Mouse (Mus musculus) heart, embryonic 15.5 days (tissue): ENCODE results near the gene Ccdc88c. TPM values are rescaled to one million over a fixed set of nuclear protein-coding genes. Genes with fewer than 3 reads are reported as not detected.

Experiments
- ATAC-seq: fragments of 200-750 bp; cut with Nextera tagmentation; replicated peaks from 2 replicates; pipeline ENCODE4 v1.8.0; 2017; ENCODE audit warnings: low read depth, moderate TSS enrichment; ENCODE audit not compliant: insufficient number of reproducible peaks, insufficient read depth, low FRiP score
- H3K27ac ChIP-seq: fragments of 300-500 bp; sonication (generic); 2 replicates; pipeline ENCODE4 v1.5.1; 2015; ENCODE audit warnings: mild to moderate bottlenecking, inconsistent platforms
- H3K27me3 ChIP-seq: fragments of 300-500 bp; sonication (generic); 2 replicates; pipeline ENCODE4 v1.6.1; 2015; ENCODE audit warnings: inconsistent platforms
- H3K36me3 ChIP-seq: fragments of 300-500 bp; sonication (generic); 2 replicates; pipeline ENCODE4 v1.6.1; 2015; ENCODE audit warnings: mild to moderate bottlenecking, inconsistent platforms
- H3K4me1 ChIP-seq: fragments of 300-500 bp; sonication (generic); replicated peaks from 2 replicates; pipeline ENCODE4 v1.6.1; 2015; ENCODE audit warnings: inconsistent platforms
- H3K4me2 ChIP-seq: fragments of 300-500 bp; sonication (generic); 2 replicates; pipeline ENCODE4 v1.6.1; 2015; ENCODE audit warnings: inconsistent platforms, mild to moderate bottlenecking, moderate library complexity
- H3K4me3 ChIP-seq: fragments of 300-500 bp; sonication (generic); 2 replicates; pipeline ENCODE4 v1.5.1; 2015; ENCODE audit warnings: mild to moderate bottlenecking, inconsistent platforms
- H3K9ac ChIP-seq: fragments of 300-500 bp; sonication (generic); 2 replicates; pipeline ENCODE4 v1.6.1; 2015; ENCODE audit warnings: mild to moderate bottlenecking, inconsistent platforms
- H3K9me3 ChIP-seq: fragments of 300-500 bp; sonication (generic); replicated peaks from 2 replicates; pipeline ENCODE4 v1.6.1; 2016; ENCODE audit warnings: inconsistent platforms
- WGBS: fragments of 180-500 bp; shearing (Covaris S2); methylation state at CpG from one replicate; pipeline ENCODE4 v1.1.7; 2015; ENCODE audit warnings: mixed read lengths; 5-methylcytosine and 5-hydroxymethylcytosine counted together
- polyA plus RNA-seq: library from polyadenylated mRNA; unstranded; fragments of >200 nt; fragmentation: Nextera tagmentation; extraction: Ambion mirVana; gene quantifications from 2 replicates; pipeline ENCODE4 v1.2.1, GENCODE M21; 2015

Gene Ccdc88c
- polyA plus RNA-seq, 1 experiment from 2014 or later, result 2.4 TPM

- ATAC-seq, result no peak
- Histone ChIP-seq H3K4me2 (no peak overlapping the region), H3K9me3 (no peaks in the 10 kb centered on the region), H3K4me1 (peaks cover 4% of the 10 kb centered on the region), H3K27ac (no peak overlapping the region), H3K36me3 (no peaks in the 10 kb centered on the region), H3K4me3 (no peak overlapping the region), H3K27me3 (peaks cover 21% of the 10 kb centered on the region), H3K9ac (no peak overlapping the region)
- WGBS, result 81% methylated on average over 21 of the region's 21 CpGs
These were observed 83.9 kb downstream of the Ccdc88c start for GRCm38 (mm10) chr12:100944921-100945336.

GRCm38 (mm10) chr12:100943146-100943545, 85.7 kb downstream of the Ccdc88c start:
- peaks cover 21% of the 10 kb centered on the region for H3K27me3 ChIP-seq
- H3K27ac ChIP-seq, result no peak overlapping the region
- H3K36me3 ChIP-seq, result no peaks in the 10 kb centered on the region
- H3K9me3 ChIP-seq, result no peaks in the 10 kb centered on the region
- no peak overlapping the region for H3K4me2 ChIP-seq
- peaks cover 11% of the 10 kb centered on the region for H3K4me1 ChIP-seq
- ATAC-seq, result no peak
- 76% methylated on average over 4 of the region's 4 CpGs for WGBS
- H3K9ac ChIP-seq, result no peak overlapping the region
- no peak overlapping the region for H3K4me3 ChIP-seq

DNA sequence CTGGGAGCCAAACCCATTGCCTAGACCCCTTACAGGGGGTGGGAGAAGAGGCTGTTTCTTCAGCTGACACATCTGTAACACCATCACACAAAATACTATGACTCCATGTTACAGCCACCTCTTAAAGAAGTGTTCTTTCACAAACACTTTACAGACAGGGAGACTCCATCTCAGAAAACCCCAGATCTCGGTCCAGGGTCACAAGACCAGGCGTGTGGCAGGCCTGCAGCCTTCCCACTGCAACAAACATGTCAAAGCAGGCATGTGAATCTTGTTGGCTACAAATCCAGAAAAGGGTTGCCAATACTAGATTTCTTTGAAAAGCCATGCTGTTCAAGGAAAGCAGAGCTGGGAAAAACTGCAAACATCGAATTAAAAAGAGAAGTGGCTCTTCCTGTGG, 87.5 kb downstream of the Ccdc88c start:
- WGBS, result 72% methylated on average over 3 of the region's 3 CpGs
- Histone ChIP-seq H3K4me2 (no peak overlapping the region), H3K9ac (no peak overlapping the region), H3K4me3 (no peak overlapping the region), H3K36me3 (no peaks in the 10 kb centered on the region), H3K9me3 (no peaks in the 10 kb centered on the region), H3K4me1 (peaks cover 18% of the 10 kb centered on the region), H3K27ac (no peak overlapping the region), H3K27me3 (peaks cover 21% of the 10 kb centered on the region)
- no peak for ATAC-seq

DNA sequence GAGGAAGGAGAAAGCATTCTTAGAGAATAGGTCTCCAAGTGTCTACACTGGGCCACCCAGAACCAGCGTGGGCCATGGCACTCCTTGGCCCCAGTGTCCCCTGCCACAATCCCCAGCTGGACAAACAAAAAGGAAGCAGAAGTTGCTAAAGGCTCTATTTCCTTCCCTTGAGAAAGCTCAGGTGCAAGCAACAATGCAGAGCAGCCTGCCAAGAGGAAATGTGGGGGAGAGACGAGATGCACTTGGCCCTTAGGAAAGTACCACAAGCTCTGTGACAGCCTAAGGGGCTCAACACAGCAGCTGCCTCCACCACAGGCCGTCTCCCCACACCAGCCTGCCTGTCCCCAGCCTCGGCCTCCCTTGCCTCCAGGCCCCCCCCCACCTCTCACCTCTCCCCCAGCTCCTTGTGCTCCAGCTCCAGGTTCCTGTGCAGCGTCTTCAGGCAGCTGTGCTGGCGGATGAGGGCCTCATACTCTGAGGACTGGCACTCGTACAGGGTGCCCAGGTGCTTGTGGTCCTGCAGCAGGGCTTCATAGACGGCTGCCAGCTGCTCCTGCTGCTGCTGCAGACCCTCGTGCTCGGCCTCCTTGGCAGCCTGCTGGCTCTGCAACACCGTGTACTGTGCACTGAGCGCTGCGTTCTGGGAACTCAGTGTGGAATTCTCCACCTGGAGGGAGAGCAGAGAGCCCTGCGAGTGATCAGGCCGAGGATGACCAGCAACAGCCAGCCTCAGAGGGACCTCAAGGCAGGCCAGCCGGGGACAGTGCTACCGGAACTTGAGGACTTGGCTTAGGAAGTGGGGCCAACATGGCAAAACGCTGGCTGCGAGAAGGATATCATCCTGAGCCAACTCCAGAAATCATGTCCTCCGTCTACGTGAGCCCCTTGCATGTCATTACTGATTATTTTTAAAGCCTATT, 91.2 kb downstream of the Ccdc88c start:
- no peak overlapping the region for H3K9ac ChIP-seq
- peak; percentile 58 for ATAC-seq
- no peak overlapping the region for H3K4me2 ChIP-seq
- H3K9me3 ChIP-seq, result no peaks in the 10 kb centered on the region
- WGBS, result 61% methylated on average over 21 of the region's 21 CpGs
- peak overlapping the region; percentile 75 for H3K27ac ChIP-seq
- no peaks in the 10 kb centered on the region for H3K36me3 ChIP-seq
- peaks cover 18% of the 10 kb centered on the region for H3K4me1 ChIP-seq
- peaks cover 3% of the 10 kb centered on the region for H3K27me3 ChIP-seq
- H3K4me3 ChIP-seq, result no peak overlapping the region

DNA sequence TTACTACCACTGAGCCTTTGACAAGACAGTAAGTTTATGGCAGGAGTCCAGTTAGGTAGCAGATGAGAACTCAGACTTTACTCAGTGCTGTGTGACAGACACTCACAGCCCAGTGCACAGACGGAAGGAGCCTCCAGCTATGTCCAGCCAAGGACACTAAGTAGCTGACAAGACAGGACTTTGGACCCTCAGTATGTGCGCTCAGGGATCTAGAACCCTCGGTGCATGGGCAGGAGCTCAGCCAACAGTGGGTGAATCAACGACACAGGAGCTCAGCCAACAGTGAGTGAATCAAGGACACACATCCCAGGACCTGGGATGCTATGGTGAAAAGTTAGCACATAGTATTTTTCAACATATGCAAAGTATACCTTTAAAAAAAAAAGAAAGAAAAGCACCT, 92.1 kb downstream of the Ccdc88c start:
- H3K4me1 ChIP-seq, result peaks cover 18% of the 10 kb centered on the region
- H3K27ac ChIP-seq, result peak overlapping the region; percentile 75
- ATAC-seq, result no peak
- peaks cover 3% of the 10 kb centered on the region for H3K27me3 ChIP-seq
- H3K9ac ChIP-seq, result no peak overlapping the region
- WGBS, result 82% methylated on average over 4 of the region's 4 CpGs
- H3K4me2 ChIP-seq, result no peak overlapping the region
- no peak overlapping the region for H3K4me3 ChIP-seq
- H3K36me3 ChIP-seq, result no peaks in the 10 kb centered on the region
- no peaks in the 10 kb centered on the region for H3K9me3 ChIP-seq

GRCm38 (mm10) chr12:100936116-100936515, 92.7 kb downstream of the Ccdc88c start:
- peaks cover 3% of the 10 kb centered on the region for H3K27me3 ChIP-seq
- no peak for ATAC-seq
- peaks cover 18% of the 10 kb centered on the region for H3K4me1 ChIP-seq
- no peaks in the 10 kb centered on the region for H3K9me3 ChIP-seq
- no peak overlapping the region for H3K9ac ChIP-seq
- WGBS, result 7% methylated on average over 2 of the region's 2 CpGs
- no peak overlapping the region for H3K27ac ChIP-seq
- no peak overlapping the region for H3K4me3 ChIP-seq
- no peaks in the 10 kb centered on the region for H3K36me3 ChIP-seq
- no peak overlapping the region for H3K4me2 ChIP-seq

- Histone ChIP-seq H3K4me2 (no peak overlapping the region), H3K9ac (no peak overlapping the region), H3K4me3 (no peak overlapping the region), H3K36me3 (no peaks in the 10 kb centered on the region), H3K27me3 (peaks cover 3% of the 10 kb centered on the region), H3K27ac (no peak overlapping the region), H3K9me3 (no peaks in the 10 kb centered on the region), H3K4me1 (peaks cover 13% of the 10 kb centered on the region)
- ATAC-seq, result no peak
- WGBS, result 58% methylated on average over 5 of the region's 5 CpGs
These were observed 94.1 kb downstream of the Ccdc88c start for GRCm38 (mm10) chr12:100934796-100935195.

DNA sequence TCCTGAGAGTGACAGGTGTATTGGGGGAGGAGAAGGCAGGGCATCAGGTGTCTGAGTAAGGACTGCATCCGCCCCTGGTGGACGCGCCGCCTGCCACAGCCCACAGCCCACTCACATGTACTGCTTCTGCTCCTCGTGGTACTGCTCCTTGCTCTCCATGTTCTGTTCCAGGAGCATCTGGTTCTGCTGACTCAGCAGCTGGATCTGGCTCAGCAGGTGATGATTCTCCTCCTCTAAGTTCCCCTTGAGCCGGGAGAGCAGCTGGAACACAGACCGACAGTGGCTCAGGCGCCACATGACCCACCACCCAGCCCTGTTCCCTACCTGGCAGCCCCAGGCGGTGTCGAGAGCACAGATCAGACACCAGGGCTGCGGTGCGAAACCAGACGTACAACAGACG, 97.2 kb downstream of the Ccdc88c start:
- Histone ChIP-seq H3K4me2 (no peak overlapping the region), H3K27ac (no peak overlapping the region), H3K9ac (no peak overlapping the region), H3K4me1 (no peaks in the 10 kb centered on the region), H3K27me3 (0 out of 2 replicates have a peak, but pooled peaks cover 3% of the 10 kb centered on the region), H3K36me3 (no peaks in the 10 kb centered on the region), H3K9me3 (no peaks in the 10 kb centered on the region), H3K4me3 (no peak overlapping the region)
- 90% methylated on average over 14 of the region's 14 CpGs for WGBS
- ATAC-seq, result no peak

GRCm38 (mm10) chr12:100928286-100928685, 100.6 kb downstream of the Ccdc88c start:
- H3K4me1 ChIP-seq, result no peaks in the 10 kb centered on the region
- ATAC-seq, result no peak
- WGBS, result 88% methylated on average over 9 of the region's 9 CpGs
- H3K27ac ChIP-seq, result no peak overlapping the region
- H3K9me3 ChIP-seq, result no peaks in the 10 kb centered on the region
- H3K9ac ChIP-seq, result no peak overlapping the region
- no peaks in the 10 kb centered on the region for H3K36me3 ChIP-seq
- no peak overlapping the region for H3K4me2 ChIP-seq
- no peak overlapping the region for H3K4me3 ChIP-seq
- no peaks in the 10 kb centered on the region for H3K27me3 ChIP-seq

DNA sequence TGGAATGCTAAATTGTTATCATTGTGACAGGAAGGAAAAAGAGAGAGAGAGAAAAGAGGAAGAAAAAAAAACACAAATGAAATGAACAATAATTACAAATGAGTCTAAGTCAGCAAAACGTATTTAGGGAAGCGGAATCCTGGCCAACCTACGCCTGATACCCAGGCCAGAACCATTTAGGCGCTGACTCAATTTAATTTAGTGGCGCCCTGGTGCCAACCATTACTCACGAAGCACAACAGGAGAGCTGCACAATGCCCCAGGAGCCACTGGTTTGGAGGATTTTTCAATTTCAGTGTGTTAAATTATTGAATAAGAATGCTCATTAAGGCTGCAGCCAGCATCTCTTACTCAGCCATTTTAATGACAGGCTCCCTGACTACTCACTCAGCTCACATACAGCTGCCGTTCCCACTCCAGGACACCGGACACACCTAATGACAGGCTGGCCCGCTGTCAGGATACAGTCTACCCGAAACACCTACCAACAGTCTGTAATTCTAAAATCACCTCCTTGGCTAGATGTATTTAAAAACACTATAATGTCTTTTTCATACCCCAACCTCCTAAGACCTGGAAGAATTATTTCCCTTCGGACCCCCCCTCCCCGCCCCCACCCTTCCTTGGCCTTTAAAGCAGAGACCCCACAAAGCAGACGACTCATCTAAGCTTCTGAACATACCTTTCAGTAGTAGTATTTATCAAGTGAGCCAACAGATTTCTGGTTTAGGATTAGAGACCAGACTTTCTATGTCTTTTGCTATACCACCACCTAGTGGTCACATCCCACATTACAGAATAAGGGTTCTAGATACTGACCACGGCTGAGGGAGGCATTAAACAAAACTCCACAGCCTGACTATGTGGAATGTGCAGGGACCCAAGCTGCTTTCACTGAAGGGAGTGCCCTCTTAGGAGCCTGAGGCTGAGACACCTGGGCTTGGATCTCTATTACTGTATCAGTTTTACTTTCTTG, 102.9 kb downstream of the Ccdc88c start:
- ATAC-seq, result no peak; the same call in 1 of the 2 replicates
- Histone ChIP-seq H3K4me1 (no peaks in the 10 kb centered on the region), H3K4me2 (no peak overlapping the region), H3K9ac (no peak overlapping the region), H3K4me3 (no peak overlapping the region), H3K27ac (no peak overlapping the region), H3K27me3 (no peaks in the 10 kb centered on the region), H3K36me3 (no peaks in the 10 kb centered on the region), H3K9me3 (no peaks in the 10 kb centered on the region)
- WGBS, result 67% methylated on average over 14 of the region's 14 CpGs

DNA sequence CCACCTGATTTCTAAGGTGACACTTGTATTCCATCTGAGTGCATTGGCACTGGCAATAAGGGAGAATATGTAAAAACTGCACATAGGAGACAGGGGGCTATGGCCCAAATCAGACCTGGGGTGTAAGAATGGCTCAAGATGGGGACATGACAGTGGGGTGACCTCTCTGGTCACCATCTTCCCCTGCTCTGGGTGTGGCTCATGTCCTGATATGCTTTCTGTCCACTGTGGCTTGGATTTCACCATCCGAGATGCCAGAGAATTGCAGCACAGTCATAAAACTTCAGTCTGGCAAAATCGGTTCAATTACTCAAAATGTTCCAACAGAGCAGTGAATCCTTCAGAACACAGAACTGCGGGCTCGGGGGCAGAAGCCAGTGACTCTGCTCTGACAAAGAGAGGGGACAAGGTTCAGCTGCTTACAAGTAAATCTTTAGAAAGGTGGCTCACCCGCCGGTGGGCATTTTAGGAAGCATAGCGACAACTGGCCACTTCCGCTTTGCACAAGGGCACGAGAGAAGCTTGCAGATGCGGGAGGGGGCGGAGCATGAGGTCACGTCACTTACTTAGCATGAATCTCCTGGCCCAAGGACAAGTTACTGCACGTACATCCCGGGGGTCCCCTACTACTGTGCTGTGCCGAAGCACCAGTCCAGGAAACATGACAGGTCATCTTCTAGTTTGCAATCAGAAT, 104.1 kb downstream of the Ccdc88c start:
- Histone ChIP-seq H3K27me3 (no peaks in the 10 kb centered on the region), H3K9me3 (no peaks in the 10 kb centered on the region), H3K4me3 (no peak overlapping the region), H3K4me2 (no peak overlapping the region), H3K27ac (no peak overlapping the region), H3K4me1 (no peaks in the 10 kb centered on the region), H3K9ac (no peak overlapping the region), H3K36me3 (no peaks in the 10 kb centered on the region)
- 79% methylated on average over 15 of the region's 15 CpGs for WGBS
- no peak for ATAC-seq
